Mouse (Mus musculus) olfactory bulb, adult 2 months (tissue): ENCODE measurements around the gene Lamc2.

Experiments
- CTCF ChIP-seq: fragments of 200-500 bp; IDR thresholded peaks from 2 replicates; pipeline ENCODE4 v1.5.1; 2012; ENCODE audit warnings: low read depth, mild to moderate bottlenecking, low read length, moderate library complexity; ENCODE audit not compliant: insufficient read depth
- POLR2A ChIP-seq: fragments of 200-500 bp; IDR thresholded peaks from 2 replicates; pipeline ENCODE4 v1.6.1; 2012; ENCODE audit warnings: mild to moderate bottlenecking, low read depth, low read length, moderate library complexity; ENCODE audit not compliant: insufficient read depth

DNA sequence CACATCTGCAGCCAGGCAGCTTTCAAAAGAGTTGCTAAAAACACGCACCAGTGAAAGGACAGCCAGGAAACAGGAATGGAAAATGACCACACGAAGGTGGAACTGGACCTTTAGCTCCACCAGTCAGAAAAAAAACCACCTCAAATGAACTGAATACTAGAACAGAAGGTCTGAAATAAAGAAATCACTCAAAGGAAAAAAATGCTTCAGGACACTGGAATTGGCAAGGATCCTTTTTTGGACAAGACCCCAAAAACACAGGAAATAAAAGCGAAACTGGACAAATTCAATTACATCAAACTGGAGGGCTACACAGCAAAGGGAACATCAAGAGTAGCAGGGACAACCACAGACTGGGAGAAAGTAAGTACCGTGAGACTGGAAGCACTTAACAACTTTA, 49.3 kb upstream of the Lamc2 start:
- no peak for TF ChIP-seq POLR2A
- no peak for TF ChIP-seq CTCF
